Mouse (Mus musculus) neural tube, embryonic 14.5 days (tissue): ENCODE measurements around the gene Fam133b. TPM values are rescaled to one million over a fixed set of nuclear protein-coding genes. Genes with fewer than 3 reads are reported as not detected.
"Not testable (repeated sequence)": the region's sequence is repeated elsewhere in the genome, so short reads cannot be mapped to it uniquely, and the experiment has no call there.

ENCODE experiments used
- ATAC-seq: fragments of 200-750 bp; cut with Nextera tagmentation; 2 replicates; pipeline ENCODE4 v1.8.0; 2017; ENCODE audit warnings: low read depth, mild to moderate bottlenecking, moderate TSS enrichment, moderate library complexity
- H3K27ac ChIP-seq: fragments of 300-500 bp; sonication (generic); 2 replicates; pipeline ENCODE4 v1.5.1; 2014; ENCODE audit warnings: low read depth, mild to moderate bottlenecking, control low read depth, low read length, moderate library complexity, mixed read lengths
- H3K27me3 ChIP-seq: fragments of 300-500 bp; sonication (generic); 2 replicates; pipeline ENCODE4 v1.6.1; 2014; ENCODE audit warnings: low read length; ENCODE audit not compliant: control insufficient read depth, insufficient read depth
- H3K36me3 ChIP-seq: fragments of 300-500 bp; sonication (generic); 2 replicates; pipeline ENCODE4 v1.6.1; 2014; ENCODE audit warnings: low read length, mixed read lengths; ENCODE audit not compliant: control insufficient read depth, insufficient read depth
- H3K4me1 ChIP-seq: fragments of 300-500 bp; sonication (generic); 2 replicates; pipeline ENCODE4 v1.6.1; 2014; ENCODE audit warnings: low read length; ENCODE audit not compliant: control insufficient read depth, insufficient read depth
- H3K4me2 ChIP-seq: fragments of 300-500 bp; sonication (generic); 2 replicates; pipeline ENCODE4 v1.6.1; 2014; ENCODE audit warnings: mild to moderate bottlenecking, low read depth, low read length, control low read depth
- H3K4me3 ChIP-seq: fragments of 300-500 bp; sonication (generic); 2 replicates; pipeline ENCODE4 v1.5.1; 2014; ENCODE audit warnings: low read depth, low read length, control low read depth, mixed read lengths
- H3K9ac ChIP-seq: fragments of 300-500 bp; sonication (generic); replicated peaks from 2 replicates; pipeline ENCODE4 v1.6.1; 2014; ENCODE audit warnings: low read depth, mild to moderate bottlenecking, control low read depth, low read length, mixed read lengths
- H3K9me3 ChIP-seq: fragments of 300-500 bp; sonication (generic); 2 replicates; pipeline ENCODE4 v1.6.1; 2016; ENCODE audit warnings: low read length; ENCODE audit not compliant: control insufficient read depth
- WGBS: fragments of 180-500 bp; shearing (Covaris S2); extraction: QIAGEN DNeasy Blood & Tissue Kit; methylation state at CpG from one replicate; pipeline ENCODE4 v1.1.7; 2014; 5-methylcytosine and 5-hydroxymethylcytosine counted together
- polyA plus RNA-seq: library from polyadenylated mRNA; unstranded; fragments of >200 nt; fragmentation: Nextera tagmentation; extraction: Ambion mirVana; gene quantifications from 2 replicates; pipeline ENCODE4 v1.2.1, GENCODE M21; 2014

The Fam133b gene
- polyA plus RNA-seq, 1 experiment from 2014 or later, result 28.7 TPM

DNA sequence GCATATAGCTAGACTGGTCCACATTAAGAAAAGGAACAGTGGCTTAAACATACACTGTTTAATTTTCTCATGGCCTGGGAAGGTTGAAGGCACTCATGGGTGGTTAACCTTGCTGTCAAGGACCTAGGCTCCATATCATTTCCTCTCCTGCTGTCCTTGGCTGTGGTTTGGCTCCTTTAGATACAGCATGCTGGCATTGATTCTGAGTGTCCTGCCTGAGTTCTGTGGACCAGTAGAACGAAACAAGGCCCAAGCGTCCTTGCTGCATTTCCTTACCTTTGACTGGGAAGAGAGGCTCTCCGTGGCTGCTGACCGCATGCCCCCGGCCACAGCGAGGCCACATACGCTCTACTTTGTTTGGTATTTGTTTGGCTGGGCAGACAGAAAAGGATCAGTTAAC is 65.6 kb downstream of the Fam133b start:
- no peak overlapping the region for H3K9ac ChIP-seq
- no peaks in the 10 kb centered on the region for H3K4me1 ChIP-seq
- H3K9me3 ChIP-seq, result no peaks in the 10 kb centered on the region
- H3K27ac ChIP-seq, result no peak overlapping the region
- peaks cover 28% of the 10 kb centered on the region for H3K36me3 ChIP-seq
- no peak overlapping the region for H3K4me3 ChIP-seq
- 96% methylated on average over 7 of the region's 7 CpGs for WGBS
- no peaks in the 10 kb centered on the region for H3K27me3 ChIP-seq
- no peak for ATAC-seq
- no peak overlapping the region for H3K4me2 ChIP-seq

GRCm38 (mm10) chr5:3611835-3612234 is 68.2 kb downstream of the Fam133b start:
- not testable (repeated sequence) for H3K27me3 ChIP-seq, H3K4me1 ChIP-seq, H3K9me3 ChIP-seq, H3K27ac ChIP-seq, H3K4me2 ChIP-seq, H3K4me3 ChIP-seq, ATAC-seq, H3K9ac ChIP-seq
- peaks cover 14% of the 10 kb centered on the region; the same call in 1 of the 2 replicates for H3K36me3 ChIP-seq
- WGBS, result 98% methylated on average over 2 of the region's 2 CpGs

Other genes starting within 250 kb of the Fam133b start
- gene Cdk6, start 202.3 kb upstream of the Fam133b start, polyA plus RNA-seq, result 12.2 and 12.7 TPM in 2 replicates
- gene 1700109H08Rik, start 27.7 kb downstream of the Fam133b start, polyA plus RNA-seq, result 4.3 and 5.8 TPM in 2 replicates
- gene Pex1, start 52.2 kb downstream of the Fam133b start, polyA plus RNA-seq, result 23.5 and 25.5 TPM in 2 replicates
- 16.7 and 21.0 TPM in 2 replicates for gene Rbm48, start 52.8 kb downstream of the Fam133b start, polyA plus RNA-seq
- not detected in 2 replicates for gene Tmbim7, start 107.3 kb downstream of the Fam133b start, polyA plus RNA-seq
- gene Gatad1, start 113.4 kb downstream of the Fam133b start, polyA plus RNA-seq, result 68.3 and 70.3 TPM in 2 replicates